Mouse (Mus musculus): ENCODE measurements at regions not wholly inside any gene's neighbourhood (a gene's known extent, or its start where the extent isn't known, plus 50 kb on each side); places are given as distances from the start of the nearest gene placed in this dataset.

- peak; percentile 37 for DNase-seq (ENCODE audit: low read depth, low spot score)
Observed at GRCm38 (mm10) chr3:44912664-44913063, 465.5 kb upstream of the Pcdh10 start.

GRCm38 (mm10) chr3:44914321-44914720 is 463.9 kb upstream of the Pcdh10 start:
- no peak for DNase-seq (ENCODE audit: low read depth, low spot score)

Measured in A20 (cell line).